Mouse (Mus musculus): ENCODE measurements around the gene Kptn.

The Kptn gene

DNA sequence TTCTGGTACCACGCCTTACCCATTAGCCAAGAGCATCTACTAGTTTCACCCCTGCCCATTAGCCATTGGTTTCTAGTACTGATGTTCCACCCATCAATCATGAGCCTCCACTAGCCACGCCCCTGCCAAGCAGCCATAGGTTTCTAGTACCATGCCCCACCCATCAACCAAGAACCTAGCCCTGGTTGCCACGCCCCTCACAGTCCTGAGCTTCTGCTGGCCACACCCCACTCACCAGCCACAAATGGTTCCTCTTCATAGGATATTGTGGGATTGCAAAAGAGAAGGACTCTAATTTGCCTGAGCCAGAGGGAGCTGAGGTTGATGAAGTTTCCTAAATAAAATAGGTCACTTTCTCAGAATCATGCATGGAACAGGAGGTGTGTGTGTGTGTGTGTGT lies 41.0 kb downstream of the Kptn start:
- DNase-seq (ENCODE audit: low spot score in 2 of 2), result no peak

DNA sequence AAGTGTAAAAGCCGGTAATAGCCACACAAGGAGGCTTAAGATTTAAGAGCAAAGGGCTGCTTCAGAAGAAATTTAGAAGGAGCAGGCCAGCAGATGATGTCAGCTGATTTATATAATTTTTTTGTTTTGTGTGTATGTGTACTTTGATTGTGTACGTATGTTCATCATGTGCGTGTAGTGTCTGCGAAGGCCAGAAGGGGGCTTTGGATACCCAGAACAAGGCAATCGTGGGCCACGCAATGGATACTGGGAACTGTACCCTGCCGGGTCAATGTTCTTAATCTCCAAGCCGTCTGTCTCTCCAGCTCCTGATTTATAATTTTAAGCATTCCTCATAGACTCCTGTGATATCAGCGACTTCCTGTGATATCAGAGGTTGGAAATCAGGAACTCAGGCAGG lies 41.6 kb downstream of the Kptn start:
- no peak for DNase-seq (ENCODE audit: low spot score in 2 of 2)

DNA sequence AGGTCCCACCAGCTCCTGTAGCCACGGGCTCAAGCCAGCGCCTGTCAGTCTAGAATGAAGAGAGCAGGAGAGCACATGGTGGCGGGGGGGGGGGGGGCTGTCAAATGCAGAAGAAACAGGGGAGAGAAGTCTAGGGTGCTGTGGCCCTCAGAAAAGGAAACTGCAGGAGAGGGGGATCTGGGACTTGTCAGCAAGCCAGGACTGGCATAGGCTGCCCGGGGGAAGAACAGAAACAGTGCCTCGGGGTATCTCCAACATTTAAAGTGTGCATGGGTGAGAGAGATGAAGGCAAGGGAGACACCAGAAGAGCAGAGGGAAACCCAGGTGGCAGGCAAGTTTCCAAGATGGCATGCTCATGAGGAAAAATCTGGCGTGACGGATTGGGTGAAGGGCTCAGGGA lies 42.3 kb downstream of the Kptn start:
- DNase-seq (ENCODE audit: low spot score in 2 of 2), result no peak

DNA sequence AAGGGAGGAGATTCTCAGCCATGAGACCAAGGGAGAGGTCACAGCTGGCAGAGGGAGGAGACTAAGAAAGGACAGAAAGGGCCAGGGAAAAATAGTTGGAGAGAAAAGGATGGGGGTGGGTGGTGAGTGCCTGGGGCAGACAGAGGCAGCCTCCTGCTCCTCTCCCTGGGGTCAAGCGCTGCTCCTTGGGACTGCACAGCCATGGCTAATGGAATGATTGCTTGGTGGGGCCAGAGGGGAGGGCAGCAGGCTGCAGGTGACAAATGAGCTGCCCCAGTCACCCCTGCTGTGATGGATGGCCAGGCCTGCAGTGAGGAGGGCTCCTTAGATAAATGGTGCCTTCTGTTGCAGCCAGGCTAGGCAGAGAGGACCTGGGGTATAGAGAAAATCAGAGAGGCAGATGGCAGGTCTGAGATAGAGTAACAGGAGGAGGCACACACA lies 52.5 kb downstream of the Kptn start:
- no peak for DNase-seq (ENCODE audit: low spot score in 2 of 2)

DNA sequence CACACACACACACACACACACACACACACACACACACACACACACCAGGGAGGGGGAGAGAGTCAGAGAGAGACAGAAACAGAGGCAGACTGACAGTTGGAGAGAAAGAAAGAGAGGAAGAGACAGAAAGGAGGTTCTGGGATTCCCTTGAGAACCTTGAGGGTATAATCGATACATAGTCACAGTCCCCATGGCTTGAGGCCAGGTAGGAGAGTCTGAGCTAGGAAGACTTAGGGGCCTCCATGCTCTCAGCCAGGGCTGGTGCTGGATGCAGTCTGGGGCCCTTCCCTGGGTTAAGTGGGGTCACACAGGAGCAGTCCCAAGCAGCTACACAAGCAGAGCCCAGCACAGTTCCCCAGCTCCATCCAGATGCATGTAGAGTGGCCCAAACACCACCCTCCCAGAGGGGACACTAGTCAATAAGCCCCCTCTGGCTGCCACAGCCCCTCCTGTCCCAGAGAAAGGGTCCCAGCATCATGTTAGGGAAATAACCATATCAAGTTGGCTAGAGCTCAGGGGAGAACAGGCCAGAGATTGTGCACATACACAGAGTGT lies 53.0 kb downstream of the Kptn start:
- no peak for DNase-seq (ENCODE audit: low spot score in 2 of 2)

DNA sequence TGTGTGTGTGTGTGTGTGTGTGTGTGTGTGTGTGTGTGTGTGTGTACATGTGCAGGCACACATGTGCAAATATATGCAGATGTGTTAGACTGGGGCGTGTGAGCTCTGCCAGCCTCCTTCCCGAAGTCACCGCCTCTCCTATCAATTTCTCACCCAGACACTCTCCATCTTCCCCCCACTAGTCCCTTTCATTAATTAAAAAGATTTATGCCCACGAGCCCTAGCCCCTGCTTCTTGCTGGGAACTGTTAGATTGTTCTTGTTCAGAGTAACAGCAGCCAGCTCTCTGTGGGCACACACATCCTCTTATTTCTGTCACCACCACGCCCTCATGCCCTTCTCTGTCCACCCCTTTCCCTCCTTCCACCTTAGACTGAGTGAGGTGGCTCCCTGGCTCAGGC lies 53.5 kb downstream of the Kptn start:
- no peak for DNase-seq (ENCODE audit: low spot score in 2 of 2)

DNA sequence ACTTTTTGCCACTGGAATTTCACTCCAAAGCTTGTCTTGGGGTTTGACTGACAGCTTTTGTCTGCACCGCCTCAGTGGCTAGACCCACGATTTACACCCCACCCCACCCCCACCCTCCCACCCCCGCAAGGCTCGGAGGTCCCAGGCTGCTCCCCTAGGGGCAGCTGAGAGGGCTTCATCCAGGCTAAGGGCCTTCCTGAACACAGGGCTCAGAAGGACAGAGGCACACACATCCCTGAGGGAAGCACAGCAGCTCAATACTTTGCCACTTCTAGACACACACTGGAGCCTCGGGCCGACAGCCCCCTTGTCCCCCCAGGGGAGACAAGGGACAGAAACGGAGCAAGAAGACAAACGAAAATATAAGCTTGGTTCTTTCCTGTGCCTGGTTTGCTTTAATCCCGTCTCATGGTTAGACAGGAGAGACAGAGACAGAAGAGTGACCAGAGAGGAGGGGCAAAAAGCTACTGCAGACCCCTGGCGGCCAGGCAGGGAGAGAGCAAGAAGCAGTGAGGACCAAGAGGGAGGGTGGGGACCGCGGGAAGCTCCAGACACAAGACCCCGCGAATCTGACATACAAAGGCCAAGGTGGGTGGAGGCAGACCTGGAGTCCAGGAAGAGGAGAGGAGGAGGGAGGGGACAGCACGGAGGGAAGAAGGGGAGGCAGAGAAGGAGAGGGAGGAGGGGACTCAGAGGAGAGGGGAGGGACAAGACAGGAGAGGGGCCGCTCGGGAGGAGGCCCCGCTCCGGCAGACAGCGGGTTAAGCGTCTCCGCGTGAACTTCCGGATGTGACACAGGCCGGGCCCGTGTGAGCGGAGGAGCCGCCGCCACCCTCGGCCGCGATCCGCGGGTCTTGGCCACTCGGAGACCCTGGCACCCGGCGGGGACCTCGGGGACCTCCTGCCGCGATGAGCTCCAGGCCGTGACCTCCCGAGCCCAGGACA lies 55.2 kb downstream of the Kptn start, which contains the start of gene Meis3:
TSS of gene Meis3 (plus strand) at position 494 of the 945 bp plus-strand sequence.
- peak; percentile 63 to 71 for DNase-seq (ENCODE audit: low spot score in 2 of 2)

DNA sequence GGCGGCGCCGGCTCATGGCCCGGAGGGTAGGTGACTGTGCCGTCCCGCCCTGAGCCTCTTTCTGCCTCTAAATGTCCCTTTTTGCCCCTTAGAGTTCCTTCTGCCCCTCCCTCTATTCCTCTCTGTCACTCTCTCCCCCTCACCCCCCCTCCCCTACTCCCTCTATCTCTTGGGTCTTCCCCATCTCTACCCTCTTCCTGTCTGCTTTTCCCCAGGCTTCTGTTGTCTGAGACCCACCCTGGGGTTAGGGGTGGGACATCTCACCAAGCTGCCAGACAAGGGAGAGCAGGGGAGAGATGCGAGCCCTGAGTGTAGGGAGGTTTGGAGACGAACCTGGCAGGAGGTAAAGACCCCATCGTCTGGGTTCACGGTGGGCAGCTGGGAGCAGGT lies 55.8 kb downstream of the Kptn start:
- no peak for DNase-seq (ENCODE audit: low spot score in 2 of 2)

Measured in frontal cortex, postnatal 10 days (tissue).